Mouse (Mus musculus): Measurements from ENCODE around the gene Kansl2. TPM values are rescaled to one million over a fixed set of nuclear protein-coding genes. Genes with fewer than 3 reads are reported as not detected.
"Not testable (repeated sequence)": the region's sequence is repeated elsewhere in the genome, so short reads cannot be mapped to it uniquely, and the experiment has no call there.

Kansl2 gene
- total RNA-seq, 2 experiments from 2014 or later = 59.5 to 61.0 TPM

DNA sequence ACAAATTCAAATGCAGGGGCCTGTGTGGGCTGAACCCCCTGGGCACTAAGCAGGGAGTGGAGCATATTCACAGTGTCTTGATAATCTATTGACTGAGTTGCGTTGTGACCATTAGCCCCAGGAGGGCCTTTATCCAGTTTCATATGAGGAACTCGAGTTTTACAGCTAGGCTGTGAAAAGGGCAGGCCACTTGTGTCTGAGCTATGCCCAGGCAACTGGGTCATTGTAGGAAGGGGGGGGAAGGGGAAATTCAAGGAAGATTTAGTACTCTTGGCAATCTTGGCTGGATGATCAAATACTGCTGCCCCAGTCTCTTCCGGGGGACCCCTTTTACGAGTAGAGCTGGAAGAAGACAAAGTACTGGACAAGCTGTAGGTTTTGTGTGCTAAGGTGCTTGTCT lies 9.3 kb upstream of the Kansl2 start:
- DNase-seq (ENCODE audit: low spot score in 2 of 2) = no peak
- intact Hi-C loops (cut with DNase I) = no loop called here

DNA sequence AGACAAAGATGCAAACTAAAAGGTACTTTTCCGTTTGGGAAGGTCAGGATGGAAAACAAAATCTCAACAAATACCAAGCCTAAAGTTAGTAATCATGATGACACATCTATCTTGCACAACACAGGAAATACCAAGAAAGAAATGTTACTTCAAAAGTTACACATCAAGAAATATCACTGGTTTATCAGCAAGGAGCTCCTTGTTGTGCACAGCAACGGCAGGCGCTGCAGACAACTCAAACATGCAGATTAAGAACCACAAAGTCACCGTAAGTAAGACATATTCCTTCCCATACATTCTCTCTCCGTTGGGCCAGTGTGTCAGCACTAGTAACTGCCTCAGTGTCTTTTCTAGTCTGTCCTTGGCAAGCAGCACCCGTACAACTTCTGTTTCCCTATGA lies 7.0 kb upstream of the Kansl2 start:
- no peak for DNase-seq (ENCODE audit: low spot score in 2 of 2)

GRCm38 (mm10) chr15:98537923-98538322 lies 3.9 kb upstream of the Kansl2 start:
- intact Hi-C loops (cut with DNase I) = no loop called here
- DNase-seq (ENCODE audit: low spot score in 2 of 2) = no peak

More for the DNA sequence above, 7.0 kb upstream of the Kansl2 start:
- intact Hi-C loops (cut with DNase I) = no loop called here

GRCm38 (mm10) chr15:98536828-98537510 lies 2.9 kb upstream of the Kansl2 start:
- no peak for DNase-seq (ENCODE audit: low spot score in 2 of 2)
- intact Hi-C loops (cut with DNase I) = no loop called here

DNA sequence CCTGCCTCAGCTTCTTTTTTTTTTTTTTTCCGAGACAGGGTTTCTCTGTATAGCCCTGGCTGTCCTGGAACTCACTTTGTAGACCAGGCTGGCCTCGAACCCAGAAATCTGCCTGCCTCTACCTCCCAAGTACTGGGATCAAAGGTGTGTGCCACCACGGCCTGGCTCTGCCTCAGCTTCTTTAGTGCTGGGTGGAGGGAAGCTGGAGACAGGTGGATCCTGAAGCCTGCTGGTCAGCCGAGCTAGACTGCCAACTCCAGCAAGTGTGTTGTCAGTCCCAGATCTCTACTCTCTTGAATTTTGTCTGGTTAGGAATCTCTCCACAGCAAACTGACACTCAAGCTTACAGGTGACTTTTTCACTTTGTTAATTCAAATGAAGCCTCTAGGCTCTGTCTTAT lies 1.9 kb upstream of the Kansl2 start:
- intact Hi-C loops (cut with DNase I) = no loop called here

DNA sequence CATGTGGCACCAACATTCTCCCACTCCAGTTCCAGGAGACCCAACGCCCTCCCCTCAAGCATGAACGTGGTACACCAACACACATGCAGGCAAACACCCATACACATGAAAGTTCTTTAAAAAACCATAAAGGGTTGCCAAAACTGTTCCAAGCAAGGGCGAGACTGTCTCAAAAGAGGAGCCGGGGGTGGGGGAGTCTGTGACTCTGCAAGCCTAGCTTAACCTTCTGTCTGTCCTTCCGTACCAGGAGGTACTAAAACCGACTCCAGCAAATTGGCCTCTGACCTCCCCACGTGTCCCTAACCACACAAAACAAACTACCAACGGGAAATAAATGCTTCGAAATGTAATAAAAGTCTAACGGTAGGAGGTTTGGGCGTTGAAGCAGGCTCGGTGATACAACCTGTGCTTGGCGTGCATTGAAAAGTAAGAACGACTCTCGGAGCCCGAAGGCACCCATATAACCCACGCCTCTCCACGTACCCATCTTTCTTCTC lies 981 bp downstream of the Kansl2 start:
- intact Hi-C loops (cut with DNase I) = loop anchor here (5.0 kb wide), 1 partner anchor 34 kb away; no protein-coding TSS in a partner anchor
- no peak for DNase-seq (ENCODE audit: low spot score in 2 of 2)

More for the DNA sequence above, 1.9 kb upstream of the Kansl2 start:
- no peak for DNase-seq (ENCODE audit: low spot score in 2 of 2)

DNA sequence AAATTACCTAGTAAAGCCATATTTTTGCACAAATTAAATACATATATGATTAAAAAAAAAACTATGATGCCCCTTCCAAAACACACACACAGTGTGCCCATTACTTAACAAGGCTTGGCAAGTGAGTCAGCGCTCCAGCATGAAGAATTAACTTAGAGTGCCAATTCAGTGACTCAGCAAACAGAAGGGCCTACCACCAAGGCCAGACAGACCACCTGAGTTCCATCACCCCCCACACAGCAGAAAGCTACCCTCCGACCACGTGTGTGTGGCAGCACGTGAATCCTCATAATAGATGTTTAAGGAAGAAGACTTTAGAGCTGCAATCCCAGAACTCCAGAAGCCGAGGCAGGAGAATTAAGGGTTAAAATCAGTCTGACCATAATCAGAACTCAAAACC lies 1.8 kb downstream of the Kansl2 start:
- peak in 1 of 2 experiments; percentile 33 for DNase-seq (ENCODE audit: low spot score in 2 of 2)
- intact Hi-C loops (cut with DNase I) = loop anchor here (5.0 kb wide), 1 partner anchor 35 kb away; no protein-coding TSS in a partner anchor

DNA sequence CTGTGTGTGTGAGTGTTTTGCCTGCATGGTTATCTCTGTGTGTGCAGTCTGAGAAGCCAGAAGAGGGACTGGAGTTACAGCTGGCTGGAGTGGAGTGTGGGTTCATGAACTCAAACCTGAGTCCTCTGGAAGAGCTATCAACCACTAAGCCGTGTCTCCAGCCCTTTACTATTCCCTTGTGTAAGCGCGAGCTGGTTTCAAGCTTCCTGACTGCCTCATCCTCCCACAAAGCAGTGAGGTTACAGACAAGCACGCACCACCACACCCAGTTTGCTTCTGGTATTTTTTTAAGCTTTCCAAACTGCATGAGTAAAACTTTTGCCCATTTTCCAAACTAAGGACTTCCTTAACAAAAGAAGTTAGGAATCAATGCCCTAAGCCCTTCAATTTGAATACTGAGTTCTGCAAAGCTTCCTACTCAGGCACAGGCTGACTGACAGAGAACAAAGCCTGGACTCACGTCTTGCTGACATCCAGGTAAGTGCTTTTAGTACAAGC lies 5.9 kb downstream of the Kansl2 start:
- DNase-seq (ENCODE audit: low spot score in 2 of 2) = no peak
- intact Hi-C loops (cut with DNase I) = no loop called here

- intact Hi-C loops (cut with DNase I) = no loop called here
Measured at GRCm38 (mm10) chr15:98527056-98527771, 6.8 kb downstream of the Kansl2 start.

GRCm38 (mm10) chr15:98526057-98526456 lies 8.0 kb downstream of the Kansl2 start:
- intact Hi-C loops (cut with DNase I) = no loop called here
- no peak for DNase-seq (ENCODE audit: low spot score in 2 of 2)

More at GRCm38 (mm10) chr15:98527056-98527771, 6.8 kb downstream of the Kansl2 start:
- DNase-seq (ENCODE audit: low spot score in 2 of 2) = no peak

DNA sequence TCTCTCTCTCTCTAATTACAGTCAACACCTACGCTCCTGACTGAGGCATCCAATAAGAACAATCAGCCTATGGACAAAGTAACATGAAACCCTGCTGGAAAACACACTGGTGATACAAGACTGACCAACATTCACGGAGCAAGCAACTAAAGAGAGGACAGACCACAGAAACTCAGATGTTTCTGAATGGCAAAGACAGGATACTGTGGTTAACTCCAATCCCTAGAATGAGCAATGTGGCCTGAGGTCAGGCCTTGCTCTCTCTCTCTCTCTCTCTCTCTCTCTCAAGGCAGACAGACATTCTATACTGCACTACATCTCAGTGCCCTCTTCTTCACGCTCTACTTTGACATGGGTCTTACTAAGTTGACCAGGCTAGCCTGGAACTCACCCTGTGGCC lies 12.8 kb downstream of the Kansl2 start:
- DNase-seq (ENCODE audit: low spot score in 2 of 2) = no peak
- intact Hi-C loops (cut with DNase I) = no loop called here

DNA sequence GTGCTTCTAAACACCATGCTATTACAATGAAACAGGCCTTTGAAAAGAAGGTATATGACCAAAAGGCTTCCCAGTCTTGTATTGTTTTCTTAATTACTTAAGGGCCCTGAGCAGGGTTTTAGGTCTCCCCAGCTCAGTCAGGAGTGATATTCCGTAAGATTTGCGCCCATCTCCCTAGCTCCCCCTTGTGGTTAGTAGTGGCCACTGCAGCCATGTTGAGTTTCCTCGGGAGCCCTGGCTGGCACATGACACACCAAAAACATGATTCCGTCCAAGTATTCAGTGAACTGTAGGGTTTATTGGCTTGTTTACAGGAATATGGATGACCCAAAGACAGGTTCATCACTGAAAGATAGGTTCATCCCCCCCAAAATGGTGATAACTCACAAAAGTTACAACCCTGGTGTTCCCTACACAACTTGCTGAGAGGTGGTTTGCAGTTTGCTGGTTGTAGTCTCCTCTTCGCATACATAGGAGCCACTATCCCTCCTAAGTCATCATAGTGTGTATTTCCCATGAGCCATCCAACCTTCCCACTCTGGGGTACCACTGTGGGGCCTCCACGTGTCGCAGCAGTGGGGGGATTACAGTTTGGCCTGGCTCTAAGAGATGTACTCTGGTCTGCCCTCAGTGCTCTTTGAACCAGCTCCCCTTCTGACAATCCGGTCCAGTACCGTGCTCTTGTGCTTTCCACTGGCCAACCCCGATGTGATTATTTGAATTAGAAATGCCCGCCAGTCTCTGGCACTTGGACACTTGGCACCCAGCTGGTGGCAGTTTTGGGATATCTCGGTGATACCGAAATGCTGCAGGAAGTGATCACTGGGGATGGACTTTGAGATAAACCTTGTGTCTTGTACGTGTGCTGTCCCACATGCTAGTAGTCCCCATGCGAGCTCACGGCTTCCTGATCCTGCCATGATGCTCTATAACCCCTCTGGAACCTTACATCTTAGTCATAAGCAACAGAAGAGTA lies 16.4 kb downstream of the Kansl2 start:
- intact Hi-C loops (cut with DNase I) = no loop called here
- peak; percentile 56 to 64 for DNase-seq (ENCODE audit: low spot score in 2 of 2)

DNA sequence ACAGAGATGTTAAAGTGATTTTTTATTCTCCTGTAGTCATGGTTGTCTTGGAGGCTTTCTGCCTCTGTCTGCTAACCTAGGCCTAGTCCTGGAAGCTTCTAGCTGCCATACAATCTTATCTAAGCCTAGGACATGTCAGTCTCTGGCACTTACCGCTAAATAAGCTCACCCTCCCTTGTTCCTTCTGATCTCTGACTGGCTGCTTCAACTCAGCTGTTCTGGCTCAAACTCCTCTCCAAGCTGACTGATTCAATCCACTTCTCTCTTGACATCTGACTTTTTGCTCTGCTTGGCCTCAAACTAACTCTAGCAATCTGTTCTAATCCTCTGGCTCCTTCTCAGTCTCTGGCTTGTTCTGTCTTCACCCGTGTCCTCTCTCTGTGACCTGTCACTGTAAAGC lies 19.2 kb downstream of the Kansl2 start:
- intact Hi-C loops (cut with DNase I); DNase-seq (ENCODE audit: low spot score in 2 of 2): not testable (repeated sequence)

GRCm38 (mm10) chr15:98514146-98514545 lies 19.9 kb downstream of the Kansl2 start:
- intact Hi-C loops (cut with DNase I) = no loop called here
- DNase-seq (ENCODE audit: low spot score in 2 of 2) = no peak

GRCm38 (mm10) chr15:98513676-98514075 lies 20.4 kb downstream of the Kansl2 start:
- intact Hi-C loops (cut with DNase I); DNase-seq (ENCODE audit: low spot score in 2 of 2): not testable (repeated sequence)

DNA sequence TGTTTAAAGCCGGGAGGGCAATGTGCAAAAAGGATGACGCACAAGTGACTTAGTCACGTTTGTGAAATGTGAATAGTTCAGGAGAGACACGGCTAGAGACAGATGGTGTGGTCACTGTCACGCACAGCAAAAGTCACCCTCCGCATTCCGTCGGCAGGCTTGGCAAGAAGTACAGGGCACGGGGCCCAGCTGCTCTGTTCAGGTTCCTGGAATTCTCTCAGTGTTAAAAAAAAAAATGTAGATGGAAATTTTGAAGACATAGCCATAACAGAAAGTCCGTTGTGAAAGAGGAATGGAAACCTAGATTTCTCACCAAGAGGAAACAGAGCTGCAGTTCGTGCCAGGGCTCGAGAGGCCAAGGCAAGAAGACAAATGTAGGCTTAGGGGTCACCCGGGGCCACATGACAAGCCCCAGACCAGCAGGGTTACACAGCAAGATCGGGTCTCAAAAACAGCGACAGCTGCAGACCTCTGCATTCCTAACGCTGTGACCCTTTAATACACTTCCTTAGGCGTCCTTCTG lies 21.2 kb downstream of the Kansl2 start:
- intact Hi-C loops (cut with DNase I) = no loop called here
- peak; percentile 42 to 54 for DNase-seq (ENCODE audit: low spot score in 2 of 2)

- intact Hi-C loops (cut with DNase I) = no loop called here
- no peak for DNase-seq (ENCODE audit: low spot score in 2 of 2)
Measured at GRCm38 (mm10) chr15:98512232-98512631, 21.8 kb downstream of the Kansl2 start.

- intact Hi-C loops (cut with DNase I) = no loop called here
- peak; percentile 36 to 51 for DNase-seq (ENCODE audit: low spot score in 2 of 2)
Measured at GRCm38 (mm10) chr15:98511386-98511928, 22.6 kb downstream of the Kansl2 start.
